Mouse (Mus musculus) small intestine, adult 2 months (tissue): ENCODE measurements around the gene Rusc2. TPM values are rescaled to one million over a fixed set of nuclear protein-coding genes. Genes with fewer than 3 reads are reported as not detected.

Experiments used
- H3K27ac ChIP-seq: fragments of 200-500 bp; 2 replicates; pipeline ENCODE4 v1.5.1; 2012; ENCODE audit warnings: low read depth, low read length, control low read depth, inconsistent platforms; ENCODE audit not compliant: insufficient read depth
- H3K27me3 ChIP-seq: fragments of 200-500 bp; 2 replicates; pipeline ENCODE4 v1.6.1; 2012; ENCODE audit warnings: mild to moderate bottlenecking, moderate library complexity, low read length, inconsistent platforms; ENCODE audit not compliant: control insufficient read depth, insufficient read depth
- H3K36me3 ChIP-seq: fragments of 200-500 bp; 2 replicates; pipeline ENCODE4 v1.6.1; 2012; ENCODE audit warnings: mild to moderate bottlenecking, low read length, control low read depth, inconsistent platforms; ENCODE audit not compliant: control insufficient read depth, insufficient read depth
- H3K4me1 ChIP-seq: fragments of 200-500 bp; 2 replicates; pipeline ENCODE4 v1.6.1; 2012; ENCODE audit warnings: low read length, inconsistent platforms, mixed read lengths; ENCODE audit not compliant: control insufficient read depth, insufficient read depth, insufficient read length
- H3K4me3 ChIP-seq: fragments of 200-500 bp; 2 replicates; pipeline ENCODE4 v1.5.1; 2012; ENCODE audit warnings: low read depth, mild to moderate bottlenecking, control low read depth, inconsistent platforms, low read length, moderate library complexity
- CTCF ChIP-seq: fragments of 200-500 bp; IDR thresholded peaks from 2 replicates; pipeline ENCODE4 v1.5.1; 2012; ENCODE audit warnings: low read depth, mild to moderate bottlenecking, control low read depth, inconsistent platforms, low read length, moderate library complexity, mixed read lengths; ENCODE audit not compliant: insufficient replicate concordance, insufficient read length; ENCODE audit errors: extremely low read depth
- POLR2A ChIP-seq: fragments of 200-500 bp; IDR thresholded peaks from 2 replicates; pipeline ENCODE4 v1.6.1; 2012; ENCODE audit warnings: low read depth, mild to moderate bottlenecking, control low read depth, inconsistent platforms, low read length, moderate library complexity
- WGBS: fragments of 180-500 bp; shearing (Covaris S2); methylation state at CpG from one replicate; pipeline ENCODE4 v1.1.7; 2018; 5-methylcytosine and 5-hydroxymethylcytosine counted together
- polyA plus RNA-seq: library from polyadenylated mRNA; depleted of rRNA; stranded (reverse); fragments of >200 nt; gene quantifications from 2 replicates; pipeline ENCODE4 v1.2.3, GENCODE M21; 2012

The Rusc2 gene
- polyA plus RNA-seq, 1 experiment, result 11.2 TPM

GRCm38 (mm10) chr4:43372155-43372554, 9.6 kb upstream of the Rusc2 start:
- no peaks in the 10 kb centered on the region for H3K27me3 ChIP-seq
- H3K4me3 ChIP-seq, result no peak overlapping the region
- WGBS, result 25% methylated on average over 4 of the region's 4 CpGs
- no peaks in the 10 kb centered on the region for H3K36me3 ChIP-seq
- 0 out of 2 replicates have a peak, but pooled peaks cover 2% of the 10 kb centered on the region for H3K4me1 ChIP-seq
- TF ChIP-seq CTCF (no peak), POLR2A (no peak)
- H3K27ac ChIP-seq, result no peak overlapping the region

GRCm38 (mm10) chr4:43374266-43374665, 7.5 kb upstream of the Rusc2 start:
- 0 out of 2 replicates have a peak, but pooled peaks cover 2% of the 10 kb centered on the region for H3K4me1 ChIP-seq
- no peaks in the 10 kb centered on the region for H3K36me3 ChIP-seq
- H3K27ac ChIP-seq, result no peak overlapping the region
- TF ChIP-seq POLR2A (no peak), CTCF (no peak)
- no peaks in the 10 kb centered on the region for H3K27me3 ChIP-seq
- H3K4me3 ChIP-seq, result no peak overlapping the region
- 58% methylated on average over 4 of the region's 4 CpGs for WGBS

DNA sequence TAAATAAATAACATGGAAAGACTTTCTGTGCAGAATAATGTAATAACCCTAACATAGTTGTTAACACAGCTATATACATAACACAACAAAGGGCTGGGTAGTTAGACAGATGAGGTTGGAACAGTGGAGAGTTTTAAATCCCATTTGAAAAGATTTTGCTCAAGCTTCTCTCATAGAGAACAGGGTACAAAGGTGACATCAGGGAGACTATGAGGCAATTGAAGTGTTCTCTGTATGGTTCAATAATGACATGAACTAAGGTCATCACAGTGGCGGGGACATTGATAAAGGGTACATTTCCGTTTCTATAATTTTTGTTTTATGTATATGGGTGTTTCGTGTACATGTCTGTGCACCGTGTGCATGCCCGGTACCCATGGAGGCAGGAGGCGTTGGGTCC, 2.2 kb upstream of the Rusc2 start:
- TF ChIP-seq POLR2A (no peak), CTCF (no peak)
- H3K4me3 ChIP-seq, result no peak overlapping the region

GRCm38 (mm10) chr4:43380951-43381350, 828 bp upstream of the Rusc2 start:
- no peak for TF ChIP-seq CTCF
- no peak for TF ChIP-seq POLR2A
- 31% methylated on average over 10 of the region's 10 CpGs for whole genome bisulfite sequencing

More for the DNA sequence above, 2.2 kb upstream of the Rusc2 start:
- 65% methylated on average over 6 of the region's 6 CpGs for WGBS
- H3K36me3 ChIP-seq, result no peaks in the 10 kb centered on the region
- H3K27ac ChIP-seq, result no peak overlapping the region
- peaks cover 3% of the 10 kb centered on the region for H3K4me1 ChIP-seq
- no peaks in the 10 kb centered on the region for H3K27me3 ChIP-seq

GRCm38 (mm10) chr4:43382155-43383020, 609 bp downstream of the Rusc2 start:
- Histone ChIP-seq H3K36me3 (no peaks in the 10 kb centered on the region), H3K4me3 (peak overlapping the region; percentile 75), H3K4me1 (peaks cover 3% of the 10 kb centered on the region), H3K27me3 (no peaks in the 10 kb centered on the region), H3K27ac (peak overlapping the region; percentile 78)
- 4% methylated on average over 31 of the region's 33 CpGs for WGBS
- TF ChIP-seq CTCF, result no peak
- no peak for TF ChIP-seq POLR2A

More at GRCm38 (mm10) chr4:43380951-43381350, 828 bp upstream of the Rusc2 start:
- H3K4me1 ChIP-seq, result peaks cover 3% of the 10 kb centered on the region
- peak overlapping the region; percentile 75 for H3K4me3 ChIP-seq
- H3K27me3 ChIP-seq, result no peaks in the 10 kb centered on the region
- no peaks in the 10 kb centered on the region for H3K36me3 ChIP-seq
- H3K27ac ChIP-seq, result peak overlapping the region; percentile 65; the same call in 1 of the 2 replicates

GRCm38 (mm10) chr4:43383246-43384082, 1.7 kb downstream of the Rusc2 start:
- no peaks in the 10 kb centered on the region for H3K27me3 ChIP-seq
- 43% methylated on average over 11 of the region's 11 CpGs for WGBS
- H3K36me3 ChIP-seq, result no peaks in the 10 kb centered on the region
- no peak for TF ChIP-seq POLR2A
- H3K27ac ChIP-seq, result peak overlapping the region; percentile 50
- peaks cover 3% of the 10 kb centered on the region for H3K4me1 ChIP-seq
- peak overlapping the region; percentile 27; the same call in 1 of the 2 replicates for H3K4me3 ChIP-seq

GRCm38 (mm10) chr4:43384083-43384460, 2.3 kb downstream of the Rusc2 start:
- H3K27ac ChIP-seq, result no peak overlapping the region; the same call in 1 of the 2 replicates
- H3K36me3 ChIP-seq, result no peaks in the 10 kb centered on the region
- H3K4me1 ChIP-seq, result peaks cover 3% of the 10 kb centered on the region
- 85% methylated on average over 5 of the region's 5 CpGs for WGBS
- H3K4me3 ChIP-seq, result no peak overlapping the region
- no peak for TF ChIP-seq POLR2A
- TF ChIP-seq CTCF, result no peak
- H3K27me3 ChIP-seq, result no peaks in the 10 kb centered on the region
